Mouse (Mus musculus): ENCODE data around the gene Abcg5.

DNA sequence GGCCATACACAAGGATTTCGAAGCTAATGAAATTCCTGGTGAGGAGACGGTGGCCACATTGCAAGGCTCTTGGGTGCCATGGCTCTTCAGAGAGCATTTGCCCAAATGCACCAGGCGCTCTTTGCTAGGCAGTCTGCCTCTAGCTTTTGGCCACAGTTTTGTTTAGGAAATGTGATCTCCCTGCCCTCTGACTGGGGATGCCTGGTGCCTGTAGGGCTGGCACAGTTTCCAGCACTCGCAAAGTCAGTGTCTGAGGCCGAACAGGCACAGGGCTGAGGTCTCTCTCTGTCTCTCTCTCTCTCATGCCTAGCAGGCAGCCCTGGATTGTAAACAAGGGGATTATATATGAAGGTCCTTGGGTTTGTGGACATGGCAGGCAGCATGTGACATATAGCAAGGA, 7.3 kb upstream of the Abcg5 start:
- TF ChIP-seq GATA1 (IDR thresholded peaks at IDR 0.05; ENCODE audit: low read length) (no peak), TAL1 (IDR thresholded peaks at IDR 0.05; ENCODE audit: low read length) (no peak)
